Mouse (Mus musculus) G1E (cell line): ENCODE data around the gene Efcab9.

Experiments
- CTCF ChIP-seq: IDR thresholded peaks from 2 replicates; pipeline ENCODE4 v1.5.1; 2012; ENCODE audit warnings: low read depth, low read length, inconsistent platforms, mixed read lengths
- GATA1 ChIP-seq: IDR thresholded peaks from 2 replicates; pipeline ENCODE4 v1.6.1; 2012; ENCODE audit warnings: borderline replicate concordance, low read length, inconsistent platforms, mixed read lengths
- GATA2 ChIP-seq: IDR thresholded peaks from 2 replicates; pipeline ENCODE4 v1.6.1; 2012; ENCODE audit warnings: low read depth, low read length, inconsistent platforms, borderline replicate concordance
- POLR2AphosphoS5 ChIP-seq: IDR thresholded peaks from 2 replicates; pipeline ENCODE4 v1.6.1; 2012; ENCODE audit warnings: low read depth, low read length, inconsistent platforms; ENCODE audit not compliant: insufficient replicate concordance

DNA sequence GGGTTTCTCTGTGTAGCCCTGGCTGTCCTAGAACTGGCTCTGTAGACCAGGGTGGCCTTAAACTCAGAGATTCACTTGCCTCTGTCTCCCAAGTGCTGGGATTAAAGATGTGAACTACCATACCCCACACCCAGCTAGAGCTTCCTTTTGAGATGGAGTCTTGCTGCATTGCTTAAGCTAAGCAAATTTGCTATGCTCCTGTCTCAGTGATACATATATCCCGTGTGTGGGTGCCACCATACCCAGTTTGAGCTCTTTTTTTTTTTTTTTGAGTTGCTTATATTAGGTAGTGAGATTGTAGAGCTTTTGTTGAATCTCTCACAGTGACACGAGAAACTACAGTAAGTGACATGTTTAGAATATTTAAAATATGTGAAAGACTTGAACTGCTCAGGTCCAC, 36.6 kb downstream of the Efcab9 start:
- TF ChIP-seq CTCF (no peak), GATA1 (no peak), POLR2AphosphoS5 (no peak), GATA2 (no peak)
